Mouse (Mus musculus): ENCODE data around the gene Mosmo. TPM values are rescaled to one million over a fixed set of nuclear protein-coding genes. Genes with fewer than 3 reads are reported as not detected.

The Mosmo gene
- polyA plus RNA-seq, 1 experiment from 2014 or later = 10.4 TPM

DNA sequence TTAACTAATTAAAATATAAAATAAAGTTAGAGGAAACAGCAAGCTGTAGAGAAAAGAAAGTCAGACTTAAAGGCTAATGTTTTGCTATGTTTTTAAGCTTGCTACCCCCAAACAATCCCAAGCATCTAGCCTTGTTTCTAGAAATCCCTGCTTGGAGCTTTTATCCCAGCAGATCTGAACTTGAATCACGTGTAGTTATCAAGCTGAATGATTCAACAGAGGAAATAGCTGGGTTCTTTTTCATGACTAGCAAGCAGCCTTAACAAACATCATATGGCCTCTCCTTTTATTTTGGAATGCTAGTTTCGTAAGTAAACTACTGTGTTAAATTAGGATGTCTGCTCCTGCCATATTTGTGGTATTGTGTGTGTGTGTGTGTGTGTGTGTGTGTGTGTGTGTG is 39.8 kb downstream of the Mosmo start:
- Histone ChIP-seq H3K36me3 (peaks cover 19% of the 10 kb centered on the region), H3K27ac (no peak overlapping the region), H3K9me3 (no peaks in the 10 kb centered on the region), H3K27me3 (ENCODE audit: insufficient read depth, poor library complexity, severe bottlenecking) (no peaks in the 10 kb centered on the region), H3K4me3 (no peak overlapping the region), H3K4me1 (replicated peaks) (no peaks in the 10 kb centered on the region)
- WGBS = 82% methylated on average over 2 of the region's 2 CpGs
- no peak for DNase-seq (ENCODE audit: low spot score)

DNA sequence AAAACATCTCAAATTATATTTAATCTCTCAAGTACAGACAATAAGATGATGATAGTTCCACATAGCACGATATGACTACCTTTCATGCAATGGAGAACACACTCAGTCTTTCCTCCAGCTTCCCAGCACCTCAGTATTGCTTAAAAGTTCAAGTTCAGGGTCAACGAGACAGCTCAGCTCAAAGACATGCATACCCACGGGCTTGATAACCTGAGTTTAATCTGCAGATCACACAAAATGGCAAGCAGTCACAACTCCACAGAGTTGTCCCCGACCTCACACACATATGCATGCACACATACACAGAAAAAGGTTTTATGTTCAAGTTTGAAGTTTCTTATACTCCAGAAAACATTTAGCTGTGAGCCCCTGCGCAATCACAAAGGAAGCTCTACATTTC is 43.6 kb downstream of the Mosmo start:
- Histone ChIP-seq H3K9me3 (no peaks in the 10 kb centered on the region), H3K36me3 (peaks cover 11% of the 10 kb centered on the region; the same call in 1 of the 2 replicates), H3K27ac (no peak overlapping the region), H3K4me3 (no peak overlapping the region), H3K4me1 (replicated peaks) (peaks cover 7% of the 10 kb centered on the region), H3K27me3 (ENCODE audit: insufficient read depth, poor library complexity, severe bottlenecking) (no peaks in the 10 kb centered on the region)
- DNase-seq (ENCODE audit: low spot score) = no peak
- 94% methylated on average over 5 of the region's 5 CpGs for WGBS

GRCm38 (mm10) chr7:120721456-120721855 is 44.0 kb downstream of the Mosmo start:
- H3K27ac ChIP-seq = no peak overlapping the region
- WGBS = 90% methylated on average over 8 of the region's 8 CpGs
- H3K27me3 ChIP-seq (ENCODE audit: insufficient read depth, poor library complexity, severe bottlenecking) = no peaks in the 10 kb centered on the region

GRCm38 (mm10) chr7:120722063-120722462 is 44.6 kb downstream of the Mosmo start:
- 97% methylated on average over 4 of the region's 4 CpGs for WGBS
- H3K4me1 ChIP-seq (replicated peaks) = peaks cover 7% of the 10 kb centered on the region
- no peaks in the 10 kb centered on the region for H3K9me3 ChIP-seq
- no peak overlapping the region for H3K4me3 ChIP-seq
- H3K36me3 ChIP-seq = peaks cover 15% of the 10 kb centered on the region; the same call in 1 of the 2 replicates
- no peak for DNase-seq (ENCODE audit: low spot score)
- no peaks in the 10 kb centered on the region for H3K27me3 ChIP-seq (ENCODE audit: insufficient read depth, poor library complexity, severe bottlenecking)
- no peak overlapping the region for H3K27ac ChIP-seq

More at GRCm38 (mm10) chr7:120721456-120721855, 44.0 kb downstream of the Mosmo start:
- no peak for DNase-seq (ENCODE audit: low spot score)
- no peaks in the 10 kb centered on the region for H3K9me3 ChIP-seq
- H3K4me3 ChIP-seq = no peak overlapping the region
- H3K4me1 ChIP-seq (replicated peaks) = peaks cover 7% of the 10 kb centered on the region
- peaks cover 15% of the 10 kb centered on the region; the same call in 1 of the 2 replicates for H3K36me3 ChIP-seq

DNA sequence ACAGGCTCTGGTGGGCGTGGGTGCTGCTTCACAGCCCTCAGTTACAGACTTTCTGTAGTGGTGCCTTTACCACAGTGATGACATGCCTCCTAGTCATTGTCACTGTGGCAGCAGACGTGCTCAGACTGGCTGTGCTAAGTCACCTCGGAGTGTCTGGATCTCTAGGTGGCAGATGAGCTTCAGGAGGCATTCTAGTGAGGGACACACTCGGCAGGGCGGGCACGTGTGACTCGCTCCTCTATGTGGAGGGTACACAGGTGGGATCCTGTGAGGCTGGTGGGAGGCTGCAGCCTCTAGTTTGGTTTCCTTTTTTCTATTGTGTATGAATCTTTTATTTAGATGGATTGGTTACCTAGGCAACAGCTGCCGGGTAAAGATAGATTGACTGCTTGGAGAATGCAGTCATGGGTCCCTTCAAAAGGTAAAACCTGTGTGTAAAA is 45.4 kb downstream of the Mosmo start:
- Histone ChIP-seq H3K4me3 (no peak overlapping the region), H3K27me3 (ENCODE audit: insufficient read depth, poor library complexity, severe bottlenecking) (no peaks in the 10 kb centered on the region), H3K4me1 (replicated peaks) (peaks cover 7% of the 10 kb centered on the region), H3K27ac (no peak overlapping the region), H3K36me3 (peaks cover 18% of the 10 kb centered on the region), H3K9me3 (no peaks in the 10 kb centered on the region)
- DNase-seq (ENCODE audit: low spot score) = no peak
- 65% methylated on average over 8 of the region's 8 CpGs for WGBS

- no peaks in the 10 kb centered on the region for H3K27me3 ChIP-seq (ENCODE audit: insufficient read depth, poor library complexity, severe bottlenecking)
- H3K9me3 ChIP-seq = no peaks in the 10 kb centered on the region
- H3K27ac ChIP-seq = no peak overlapping the region
- 89% methylated on average over 3 of the region's 3 CpGs for WGBS
- H3K4me3 ChIP-seq = no peak overlapping the region
- H3K4me1 ChIP-seq (replicated peaks) = peaks cover 6% of the 10 kb centered on the region
- H3K36me3 ChIP-seq = peaks cover 42% of the 10 kb centered on the region
- no peak for DNase-seq (ENCODE audit: low spot score)
Observed at GRCm38 (mm10) chr7:120727581-120727980, 50.2 kb downstream of the Mosmo start.

DNA sequence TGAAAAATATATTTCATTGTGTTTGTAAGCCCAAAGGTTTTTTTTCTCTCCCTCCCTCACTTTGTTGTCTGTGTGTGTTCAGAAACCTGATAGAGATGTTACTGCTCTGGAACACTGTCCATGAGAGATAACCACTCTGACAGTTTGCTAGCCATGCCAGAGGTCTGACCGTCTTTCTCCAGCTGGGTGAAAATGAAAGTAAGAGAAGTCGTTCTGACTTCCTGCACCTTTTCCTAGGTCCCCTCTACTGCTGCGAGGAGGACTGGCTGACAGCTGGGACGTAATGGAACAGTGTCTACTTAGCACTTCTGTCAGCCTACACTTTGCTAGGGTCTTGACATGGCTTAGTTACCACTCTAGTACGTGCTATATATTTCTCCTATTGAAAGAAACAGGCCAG is 52.2 kb downstream of the Mosmo start:
- Histone ChIP-seq H3K4me1 (replicated peaks) (no peaks in the 10 kb centered on the region), H3K9me3 (no peaks in the 10 kb centered on the region), H3K4me3 (no peak overlapping the region), H3K27ac (no peak overlapping the region), H3K36me3 (peaks cover 47% of the 10 kb centered on the region), H3K27me3 (ENCODE audit: insufficient read depth, poor library complexity, severe bottlenecking) (no peaks in the 10 kb centered on the region)
- WGBS = 89% methylated on average over 5 of the region's 5 CpGs
- no peak for DNase-seq (ENCODE audit: low spot score)

DNA sequence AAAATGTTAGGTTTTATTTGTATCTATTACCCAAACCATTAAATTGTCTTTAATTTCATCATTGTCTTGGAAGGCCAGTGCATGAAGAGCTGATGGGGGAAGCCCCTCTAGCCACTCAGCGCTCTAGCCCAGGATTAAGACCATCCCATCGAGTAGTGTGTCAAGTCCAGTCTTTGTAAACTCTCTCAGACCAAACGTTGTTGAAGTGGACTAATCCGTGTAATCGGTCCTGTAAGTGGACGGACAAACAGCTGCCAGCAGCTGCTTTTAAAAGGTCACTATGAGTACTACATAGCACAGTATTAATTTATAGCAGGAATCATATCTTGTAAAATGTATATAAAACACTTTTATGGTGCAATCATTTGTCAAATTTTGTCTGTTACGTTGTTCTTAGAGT is 55.5 kb downstream of the Mosmo start:
- Histone ChIP-seq H3K27me3 (ENCODE audit: insufficient read depth, poor library complexity, severe bottlenecking) (no peaks in the 10 kb centered on the region), H3K36me3 (peaks cover 39% of the 10 kb centered on the region), H3K4me1 (replicated peaks) (no peaks in the 10 kb centered on the region), H3K27ac (no peak overlapping the region), H3K9me3 (no peaks in the 10 kb centered on the region), H3K4me3 (no peak overlapping the region)
- WGBS = 90% methylated on average over 7 of the region's 7 CpGs
- DNase-seq (ENCODE audit: low spot score) = no peak

DNA sequence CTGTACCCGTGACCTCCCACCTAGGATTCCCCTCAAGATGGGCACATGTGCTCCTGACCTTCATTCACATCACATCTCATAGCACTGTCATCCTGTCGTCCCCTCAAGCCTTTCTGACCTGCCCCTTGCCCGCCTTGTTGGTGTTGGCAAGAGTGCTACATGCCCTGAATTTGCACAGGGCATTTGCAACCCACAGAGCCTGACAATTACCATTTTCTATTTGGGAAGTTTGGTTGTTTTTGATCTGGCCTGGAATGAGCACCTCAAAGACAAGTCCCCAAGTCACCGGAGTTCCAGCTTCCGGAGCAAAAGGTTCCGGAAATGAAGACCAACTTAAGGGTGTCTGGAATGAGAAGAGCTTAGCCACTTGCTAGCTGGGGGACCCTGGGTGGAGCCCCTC is 61.6 kb downstream of the Mosmo start, which contains the start of gene Vwa3a:
Gene Vwa3a (plus strand): TSS at position 301 of the 400 bp plus-strand sequence.
- no peak for DNase-seq (ENCODE audit: low spot score)
- WGBS = 75% methylated on average over 6 of the region's 6 CpGs
- Histone ChIP-seq H3K36me3 (peaks cover 7% of the 10 kb centered on the region; the same call in 1 of the 2 replicates), H3K4me3 (no peak within 1 kb of the TSS), H3K27ac (peak within 1 kb of the TSS; percentile 40; the same call in 1 of the 2 replicates), H3K4me1 (replicated peaks) (peaks cover 16% of the 10 kb centered on the region), H3K27me3 (ENCODE audit: insufficient read depth, poor library complexity, severe bottlenecking) (no peaks in the 10 kb centered on the region), H3K9me3 (no peaks in the 10 kb centered on the region)

- peak; percentile 15 for DNase-seq (ENCODE audit: low spot score)
- 14% methylated on average over 5 of the region's 5 CpGs for WGBS
- Histone ChIP-seq H3K9me3 (no peaks in the 10 kb centered on the region), H3K4me1 (replicated peaks) (peaks cover 16% of the 10 kb centered on the region), H3K36me3 (peaks cover 2% of the 10 kb centered on the region; the same call in 1 of the 2 replicates), H3K27ac (peak overlapping the region; percentile 40; the same call in 1 of the 2 replicates), H3K4me3 (no peak overlapping the region), H3K27me3 (ENCODE audit: insufficient read depth, poor library complexity, severe bottlenecking) (no peaks in the 10 kb centered on the region)
Observed at GRCm38 (mm10) chr7:120739558-120740101, 62.2 kb downstream of the Mosmo start.

DNA sequence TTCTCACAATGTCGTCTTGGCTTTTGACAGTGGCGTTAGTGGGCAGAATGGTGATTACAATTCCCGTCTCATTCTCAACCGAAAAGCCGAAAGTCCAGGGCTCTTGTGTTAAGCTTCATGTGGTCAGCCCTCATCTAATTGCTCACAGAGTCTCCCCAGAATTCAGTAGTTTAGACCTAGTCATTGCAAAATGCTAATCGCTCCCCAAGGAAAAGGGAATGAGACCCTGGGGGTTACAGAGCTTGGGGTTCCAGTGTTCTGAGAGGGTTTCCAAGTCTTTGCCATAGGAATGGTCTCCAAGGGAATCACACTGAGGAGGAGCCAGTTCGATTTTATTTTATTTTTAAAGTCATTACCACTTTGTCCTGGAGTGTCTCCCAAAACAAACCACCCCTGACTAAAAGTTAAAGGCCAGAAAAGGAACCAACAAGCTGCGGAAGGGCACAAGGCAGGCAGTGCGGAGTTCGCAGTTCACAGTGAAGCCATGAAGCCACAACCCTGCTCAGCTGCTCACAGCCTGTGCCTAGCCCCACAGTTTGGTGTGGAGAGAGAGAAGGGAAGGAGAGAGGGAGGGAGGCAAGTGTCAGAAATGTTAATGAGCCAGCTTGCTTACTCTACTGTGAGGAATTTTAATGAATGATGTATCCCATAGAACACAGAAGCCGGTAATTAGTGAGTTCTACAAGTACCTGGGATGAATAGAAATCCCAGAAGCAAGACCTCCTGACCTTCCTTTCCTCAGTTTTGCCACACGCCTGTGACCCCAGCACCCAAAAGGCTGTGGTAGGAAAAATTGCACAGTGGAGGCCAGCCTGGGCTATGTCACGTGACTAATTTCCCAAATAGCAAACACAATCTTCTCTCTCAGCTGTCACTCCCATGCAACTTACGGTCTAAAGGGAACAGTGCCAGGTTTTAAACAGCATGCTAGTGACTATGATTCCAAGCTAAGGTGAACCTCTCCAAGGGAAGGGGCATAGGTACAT is 66.2 kb downstream of the Mosmo start:
- H3K9me3 ChIP-seq = no peaks in the 10 kb centered on the region
- no peaks in the 10 kb centered on the region for H3K36me3 ChIP-seq
- H3K27me3 ChIP-seq (ENCODE audit: insufficient read depth, poor library complexity, severe bottlenecking) = no peaks in the 10 kb centered on the region
- H3K4me1 ChIP-seq (replicated peaks) = peaks cover 15% of the 10 kb centered on the region
- DNase-seq (ENCODE audit: low spot score) = no peak
- no peak overlapping the region for H3K27ac ChIP-seq
- no peak overlapping the region for H3K4me3 ChIP-seq
- 82% methylated on average over 14 of the region's 14 CpGs for WGBS

DNA sequence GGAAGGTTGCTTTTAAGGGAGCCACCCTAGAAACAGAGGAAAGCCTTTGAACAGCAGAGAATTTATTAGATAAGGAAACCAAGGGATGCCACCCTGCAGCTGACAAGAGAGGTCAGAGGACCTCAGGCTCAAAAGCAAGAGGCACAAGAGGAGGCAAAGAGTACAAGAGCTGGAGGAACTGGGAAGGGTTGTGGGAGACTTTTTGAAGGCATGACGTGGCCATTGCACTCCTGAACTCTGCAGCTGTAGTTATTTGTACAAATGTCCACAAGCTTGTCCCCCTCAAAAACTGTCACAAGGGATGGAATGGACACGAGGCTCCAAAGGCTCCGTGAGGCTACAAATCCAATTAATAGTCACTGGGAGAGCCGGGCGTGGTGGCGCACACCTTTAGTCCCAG is 67.2 kb downstream of the Mosmo start:
- no peak overlapping the region for H3K4me3 ChIP-seq
- H3K27me3 ChIP-seq (ENCODE audit: insufficient read depth, poor library complexity, severe bottlenecking) = no peaks in the 10 kb centered on the region
- H3K9me3 ChIP-seq = no peaks in the 10 kb centered on the region
- no peak for DNase-seq (ENCODE audit: low spot score)
- H3K27ac ChIP-seq = no peak overlapping the region
- WGBS = 89% methylated on average over 6 of the region's 6 CpGs
- H3K36me3 ChIP-seq = no peaks in the 10 kb centered on the region
- peaks cover 6% of the 10 kb centered on the region for H3K4me1 ChIP-seq (replicated peaks)

DNA sequence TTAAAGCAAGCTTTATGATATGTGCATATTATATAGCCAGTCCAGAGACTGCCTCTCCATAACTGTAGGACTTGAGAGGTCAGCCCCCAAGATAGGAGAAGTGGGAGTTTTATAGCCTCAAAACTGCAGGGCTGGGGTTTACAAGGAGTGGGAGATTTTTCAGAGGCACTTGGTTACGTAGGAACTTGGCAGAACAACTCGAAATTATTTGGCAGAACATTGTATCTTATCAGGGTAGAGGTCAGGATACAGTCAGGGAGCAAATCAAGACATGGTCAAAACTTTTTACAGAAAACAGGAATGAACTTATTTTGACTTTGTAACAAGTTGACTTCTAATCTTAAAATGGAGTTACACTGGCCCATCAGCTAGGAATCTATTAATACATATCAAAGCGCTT is 68.6 kb downstream of the Mosmo start:
- 84% methylated on average over 3 of the region's 3 CpGs for WGBS

More for the DNA sequence above, 68.6 kb downstream of the Mosmo start:
- Histone ChIP-seq H3K27ac (no peak overlapping the region), H3K9me3 (no peaks in the 10 kb centered on the region), H3K27me3 (ENCODE audit: insufficient read depth, poor library complexity, severe bottlenecking) (no peaks in the 10 kb centered on the region), H3K36me3 (no peaks in the 10 kb centered on the region), H3K4me3 (no peak overlapping the region), H3K4me1 (replicated peaks) (no peaks in the 10 kb centered on the region)
- no peak for DNase-seq (ENCODE audit: low spot score)
